ENCODE assay signal across 17 mouse cellular contexts in the genomic region with DNA sequence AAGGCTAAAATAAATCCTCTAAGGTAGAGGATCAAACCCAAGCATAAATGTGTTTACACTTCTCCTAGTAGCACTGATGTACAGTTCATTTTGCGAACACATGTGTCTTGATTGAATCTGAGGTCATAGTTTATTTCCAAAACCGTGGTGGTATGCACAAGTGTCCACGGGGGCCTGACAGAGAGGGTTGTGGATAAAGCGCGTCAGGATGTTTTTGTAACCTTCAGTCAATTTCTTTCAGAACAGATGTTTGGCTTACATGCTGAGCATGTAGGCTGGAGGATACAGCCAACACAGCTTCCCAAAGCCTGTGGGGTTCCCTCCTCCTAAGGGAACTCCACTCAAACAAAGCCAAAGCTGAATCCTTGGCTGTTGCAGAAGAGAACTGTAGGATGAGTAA.
DNase-seq lines count a peak whose midpoint lies in the region; ATAC-seq and TF ChIP-seq lines count a peak whose summit lies in the region.
"Had no signal": no experiment of that assay in that cellular context is flagged by ENCODE, and none has a peak within 500 bp of the region (broad histone marks: within the 10 kb centered on the region; RNA-seq: fewer than 3 reads in every experiment).

No protein-coding gene starts in this region.

- no peak for TF ChIP-seq CTCF in gastrocnemius, adult 2 months (IDR thresholded peaks at IDR 0.05)

- no peak overlapping the region for H3K27ac ChIP-seq in gastrocnemius, adult 2 months
- no peak overlapping the region for H3K27ac ChIP-seq in kidney, embryonic 14.5 days (ENCODE audit: low read depth, low read length)
- no peak overlapping the region for H3K27ac ChIP-seq in kidney, embryonic 16.5 days (ENCODE audit: low read length)
- H3K27ac ChIP-seq in embryonic facial prominence, embryonic 11.5 days (replicated peaks; ENCODE audit: low read depth, low read length), result no peak overlapping the region
- H3K27ac ChIP-seq: embryonic facial prominence, embryonic 13.5 days; forebrain, embryonic 15.5 days; layer of hippocampus, adult 2 months; liver, embryonic 15.5 days had no signal

- 47% methylated on average over 5 of the region's 5 CpGs for WGBS in kidney, embryonic 14.5 days
- 52% methylated on average over 5 of the region's 5 CpGs for WGBS in kidney, embryonic 16.5 days
- WGBS in embryonic facial prominence, embryonic 11.5 days, result 40% methylated on average over 5 of the region's 5 CpGs

- DNase-seq in gastrocnemius, adult 2 months, result peak; percentile 14
- no peak for DNase-seq in gastrocnemius, adult 8-10 months (ENCODE audit: low spot score in 2 of 2)
- DNase-seq in NIH3T3 (ENCODE audit: low read depth), result peak; percentile 5
- DNase-seq in embryonic facial prominence, embryonic 11.5 days (ENCODE audit: low spot score), result peak; percentile 56
- DNase-seq in adrenal gland, postnatal 25 days, result no peak
- DNase-seq in liver, result no peak
- DNase-seq: cerebellum, adult 2 months; kidney, adult 18-20 months; lung, postnatal 4 days; thymus, postnatal 36 days had no signal

- no peaks in the 10 kb centered on the region for H3K27me3 ChIP-seq in kidney, embryonic 14.5 days (ENCODE audit: control insufficient read depth, insufficient read depth, low read length)
- no peaks in the 10 kb centered on the region for H3K27me3 ChIP-seq in kidney, embryonic 16.5 days (ENCODE audit: insufficient read depth, low read length)
- no peaks in the 10 kb centered on the region for H3K27me3 ChIP-seq in embryonic facial prominence, embryonic 11.5 days (ENCODE audit: control insufficient read depth, insufficient read depth, low read length)
- H3K27me3 ChIP-seq: embryonic facial prominence, embryonic 13.5 days; forebrain, embryonic 15.5 days; liver, embryonic 15.5 days had no signal

- no peak overlapping the region for H3K4me2 ChIP-seq in kidney, embryonic 14.5 days (replicated peaks; ENCODE audit: low read depth, low read length)
- no peak overlapping the region for H3K4me2 ChIP-seq in kidney, embryonic 16.5 days (replicated peaks; ENCODE audit: low read depth, low read length)
- H3K4me2 ChIP-seq in embryonic facial prominence, embryonic 11.5 days (ENCODE audit: low read depth, low read length), result no peak overlapping the region
- H3K4me2 ChIP-seq: embryonic facial prominence, embryonic 13.5 days; forebrain, embryonic 15.5 days; liver, embryonic 15.5 days had no signal

- no peaks in the 10 kb centered on the region for H3K4me1 ChIP-seq in kidney, embryonic 14.5 days (ENCODE audit: control insufficient read depth, insufficient read depth, low read length)
- H3K4me1 ChIP-seq in kidney, embryonic 16.5 days (ENCODE audit: insufficient read depth, low read length), result no peaks in the 10 kb centered on the region
- H3K4me1 ChIP-seq in embryonic facial prominence, embryonic 11.5 days (ENCODE audit: control insufficient read depth, insufficient read depth, low read length), result no peaks in the 10 kb centered on the region
- H3K4me1 ChIP-seq: embryonic facial prominence, embryonic 13.5 days; liver, embryonic 15.5 days had no signal

- H3K9ac ChIP-seq in kidney, embryonic 14.5 days (ENCODE audit: low read depth, low read length), result no peak overlapping the region
- H3K9ac ChIP-seq in kidney, embryonic 16.5 days (replicated peaks; ENCODE audit: low read length), result no peak overlapping the region
- no peak overlapping the region for H3K9ac ChIP-seq in embryonic facial prominence, embryonic 11.5 days (replicated peaks; ENCODE audit: low read length)
- H3K9ac ChIP-seq: embryonic facial prominence, embryonic 13.5 days; forebrain, embryonic 15.5 days; liver, embryonic 15.5 days had no signal

- no peaks in the 10 kb centered on the region for H3K9me3 ChIP-seq in kidney, embryonic 14.5 days (ENCODE audit: control insufficient read depth, low read length)
- H3K9me3 ChIP-seq in kidney, embryonic 16.5 days (ENCODE audit: low read length), result no peaks in the 10 kb centered on the region
- H3K9me3 ChIP-seq in embryonic facial prominence, embryonic 11.5 days (replicated peaks; ENCODE audit: control insufficient read depth, low read length), result no peaks in the 10 kb centered on the region
- H3K9me3 ChIP-seq: embryonic facial prominence, embryonic 13.5 days; forebrain, embryonic 15.5 days; G1E; liver, embryonic 15.5 days had no signal

- 0 out of 2 replicates have a peak, but pooled peaks have one; percentile 49 for ATAC-seq in kidney, embryonic 14.5 days (ENCODE audit: low FRiP score, low TSS enrichment)
- ATAC-seq in kidney, embryonic 16.5 days (ENCODE audit: low FRiP score, low TSS enrichment), result no peak
- ATAC-seq in embryonic facial prominence, embryonic 11.5 days (replicated peaks; ENCODE audit: insufficient number of reproducible peaks, low FRiP score, low TSS enrichment, low read depth), result 0 out of 2 replicates have a peak, but pooled peaks have one; percentile 56
- ATAC-seq: forebrain, embryonic 15.5 days had no signal

- no peaks in the 10 kb centered on the region for H3K36me3 ChIP-seq in kidney, embryonic 14.5 days (ENCODE audit: control insufficient read depth, insufficient read depth, low read length)
- H3K36me3 ChIP-seq in kidney, embryonic 16.5 days (ENCODE audit: insufficient read depth, low read length), result no peaks in the 10 kb centered on the region
- H3K36me3 ChIP-seq in embryonic facial prominence, embryonic 11.5 days (replicated peaks; ENCODE audit: control insufficient read depth, insufficient read depth, low read depth, low read length), result no peaks in the 10 kb centered on the region
- H3K36me3 ChIP-seq: embryonic facial prominence, embryonic 13.5 days; forebrain, embryonic 15.5 days; G1E; liver, embryonic 15.5 days had no signal

- H3K4me3 ChIP-seq in gastrocnemius, adult 2 months, result no peak overlapping the region
- no peak overlapping the region for H3K4me3 ChIP-seq in kidney, embryonic 14.5 days (ENCODE audit: low read length)
- no peak overlapping the region for H3K4me3 ChIP-seq in kidney, embryonic 16.5 days (ENCODE audit: low read length)
- H3K4me3 ChIP-seq in embryonic facial prominence, embryonic 11.5 days (ENCODE audit: low read depth, low read length), result no peak overlapping the region
- H3K4me3 ChIP-seq: embryonic facial prominence, embryonic 13.5 days; forebrain, embryonic 15.5 days; layer of hippocampus, adult 2 months; liver, embryonic 15.5 days had no signal

- intact Hi-C loops in gastrocnemius, adult 2 months (cut with DNase I), result no loop called here

Comparison
In these comparisons a context has a peak if more than half of its experiments do, and no peak if none do; other contexts are left out.
1. DNase-seq: peak in gastrocnemius, adult 2 months (single experiment), NIH3T3 (single experiment) and embryonic facial prominence, embryonic 11.5 days (single experiment); none in gastrocnemius, adult 8-10 months (0 of 2), adrenal gland, postnatal 25 days (single experiment) and liver (single experiment).